Mouse (Mus musculus) myocyte (in vitro differentiated cells): ENCODE data around the gene Adrm1.

Experiments used
- CEBPB ChIP-seq: IDR thresholded peaks from 2 replicates; pipeline ENCODE4 v1.6.1; 2011; ENCODE audit warnings: mild to moderate bottlenecking, moderate library complexity; ENCODE audit not compliant: poor library complexity, insufficient read depth, severe bottlenecking
- E2F4 ChIP-seq: IDR thresholded peaks from one replicate; pipeline ENCODE4 v1.6.1; 2011; ENCODE audit warnings: mild to moderate bottlenecking, control low read depth, moderate library complexity; ENCODE audit not compliant: insufficient read depth
- POLR2A ChIP-seq: IDR thresholded peaks from one replicate; pipeline ENCODE4 v1.6.1; 2011; ENCODE audit warnings: low read depth, mild to moderate bottlenecking, control low read depth, moderate library complexity; ENCODE audit not compliant: insufficient read length
- POLR2AphosphoS2 ChIP-seq: IDR thresholded peaks from one replicate; pipeline ENCODE4 v1.6.1; 2011; ENCODE audit warnings: low read depth, control low read depth; ENCODE audit not compliant: insufficient read length
- TCF12 ChIP-seq: IDR thresholded peaks from one replicate; pipeline ENCODE4 v1.6.1; 2011; ENCODE audit warnings: mild to moderate bottlenecking, control low read depth; ENCODE audit not compliant: poor library complexity, insufficient read depth, severe bottlenecking
- USF1 ChIP-seq: IDR thresholded peaks from one replicate; pipeline ENCODE4 v1.6.1; 2011; ENCODE audit warnings: low read depth, mild to moderate bottlenecking, control low read depth, moderate library complexity

- TF ChIP-seq E2F4 (no peak), POLR2A (no peak), POLR2AphosphoS2 (no peak), TCF12 (no peak), USF1 (no peak), CEBPB (no peak)
Observed at GRCm38 (mm10) chr2:180220165-180220564, 48.9 kb downstream of the Adrm1 start.
